Mouse (Mus musculus) heart, postnatal 0 days (tissue): ENCODE measurements at regions not wholly inside any gene's neighbourhood (a gene's known extent, or its start where the extent isn't known, plus 50 kb on each side); places are given as distances from the start of the nearest gene placed in this dataset.
A peak's percentile ranks its signal among the peaks of the same experiment; 100 is the strongest.

Experiments
- ATAC-seq: fragments of 200-750 bp; cut with Nextera tagmentation; 2 replicates; pipeline ENCODE4 v1.8.0; 2017; ENCODE audit warnings: low read depth, moderate number of reproducible peaks, moderate library complexity; ENCODE audit not compliant: insufficient read depth
- DNase-seq: peaks from one replicate; pipeline ENCODE4 v3.0.0-alpha.2; 2016; ENCODE audit warnings: low spot score
- H3K27ac ChIP-seq: fragments of 300-500 bp; sonication (generic); 2 replicates; pipeline ENCODE4 v1.5.1; 2014; ENCODE audit warnings: low read depth, mild to moderate bottlenecking
- H3K27me3 ChIP-seq: fragments of 300-500 bp; sonication (generic); 2 replicates; pipeline ENCODE4 v1.6.1; 2014; ENCODE audit warnings: low read length, mixed read lengths; ENCODE audit not compliant: control insufficient read depth, insufficient read depth
- H3K36me3 ChIP-seq: fragments of 300-500 bp; sonication (generic); replicated peaks from 2 replicates; pipeline ENCODE4 v1.6.1; 2014; ENCODE audit warnings: low read length, mixed read lengths; ENCODE audit not compliant: control insufficient read depth, insufficient read depth
- H3K4me1 ChIP-seq: fragments of 300-500 bp; sonication (generic); 2 replicates; pipeline ENCODE4 v1.6.1; 2014; ENCODE audit warnings: antibody characterized with exemption; ENCODE audit not compliant: control insufficient read depth, insufficient read depth
- H3K4me2 ChIP-seq: fragments of 300-500 bp; sonication (generic); 2 replicates; pipeline ENCODE4 v1.6.1; 2014; ENCODE audit warnings: low read depth, mild to moderate bottlenecking, low read length, moderate library complexity
- H3K4me3 ChIP-seq: fragments of 300-500 bp; sonication (generic); 2 replicates; pipeline ENCODE4 v1.5.1; 2014; ENCODE audit warnings: low read depth, low read length
- H3K9ac ChIP-seq: fragments of 300-500 bp; sonication (generic); replicated peaks from 2 replicates; pipeline ENCODE4 v1.6.1; 2014; ENCODE audit warnings: low read depth, low read length, mixed read lengths
- H3K9me3 ChIP-seq: fragments of 300-500 bp; sonication (generic); replicated peaks from 2 replicates; pipeline ENCODE4 v1.6.1; 2016; ENCODE audit warnings: low read length; ENCODE audit not compliant: control insufficient read depth
- CTCF ChIP-seq: IDR thresholded peaks from 2 replicates; pipeline ENCODE4 v1.5.1; 2016; ENCODE audit warnings: antibody characterized with exemption, control low read depth, low read depth
- EP300 ChIP-seq: IDR thresholded peaks from 2 replicates; pipeline ENCODE4 v1.6.1; 2016; ENCODE audit warnings: antibody characterized with exemption, low read depth
- WGBS: fragments of 180-500 bp; shearing (Covaris S2); extraction: QIAGEN DNeasy Blood & Tissue Kit; methylation state at CpG from one replicate; pipeline ENCODE4 v1.1.7; 2014; 5-methylcytosine and 5-hydroxymethylcytosine counted together

GRCm38 (mm10) chr3:128001924-128002501 is 105.9 kb upstream of the Fam241a start:
- Histone ChIP-seq H3K4me3 (no peak overlapping the region), H3K27me3 (no peaks in the 10 kb centered on the region), H3K36me3 (no peaks in the 10 kb centered on the region), H3K4me2 (no peak overlapping the region), H3K4me1 (no peaks in the 10 kb centered on the region), H3K27ac (no peak overlapping the region), H3K9me3 (no peaks in the 10 kb centered on the region), H3K9ac (no peak overlapping the region)
- DNase-seq = peak; percentile 52
- ATAC-seq = no peak
- TF ChIP-seq EP300 = no peak
- peak; percentile 84 for TF ChIP-seq CTCF
- WGBS = 71% methylated on average over 6 of the region's 6 CpGs

DNA sequence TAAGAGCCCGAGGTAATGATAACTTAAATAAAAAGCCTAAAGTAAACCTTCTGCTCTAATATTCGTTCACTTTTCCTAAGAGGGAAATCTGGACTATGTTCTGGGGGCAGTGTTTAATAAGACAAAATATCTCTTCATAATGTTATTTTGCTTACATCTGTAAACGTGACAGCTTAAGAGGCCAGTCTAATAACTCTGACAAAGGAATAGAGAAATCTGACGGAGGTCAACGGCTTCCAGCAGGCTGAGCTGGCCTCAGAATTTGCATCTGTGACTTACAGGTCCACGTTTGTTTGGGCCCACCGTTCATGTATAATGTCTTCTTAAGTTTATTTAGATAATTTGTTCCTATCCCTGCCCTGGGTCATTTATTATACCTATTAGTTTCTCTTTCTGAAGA is 99.6 kb upstream of the Fam241a start:
- DNase-seq = no peak

GRCm38 (mm10) chr3:127987583-127987982 is 91.5 kb upstream of the Fam241a start:
- Histone ChIP-seq H3K36me3 (no peaks in the 10 kb centered on the region), H3K9me3 (no peaks in the 10 kb centered on the region), H3K4me1 (no peaks in the 10 kb centered on the region), H3K4me2 (no peak overlapping the region), H3K27ac (no peak overlapping the region), H3K9ac (no peak overlapping the region), H3K4me3 (no peak overlapping the region), H3K27me3 (no peaks in the 10 kb centered on the region)
- TF ChIP-seq CTCF (no peak), EP300 (no peak)
- 39% methylated on average over 6 of the region's 6 CpGs for WGBS
- DNase-seq (peak; percentile 7), ATAC-seq (no peak)

More for the DNA sequence above, 99.6 kb upstream of the Fam241a start:
- H3K4me3 ChIP-seq = no peak overlapping the region
- WGBS = 70% methylated on average over 7 of the region's 7 CpGs
- H3K36me3 ChIP-seq = no peaks in the 10 kb centered on the region
- H3K27me3 ChIP-seq = no peaks in the 10 kb centered on the region
- H3K4me2 ChIP-seq = no peak overlapping the region
- ATAC-seq = no peak
- H3K27ac ChIP-seq = no peak overlapping the region
- no peaks in the 10 kb centered on the region for H3K4me1 ChIP-seq
- TF ChIP-seq CTCF (no peak), EP300 (no peak)
- H3K9me3 ChIP-seq = no peaks in the 10 kb centered on the region
- H3K9ac ChIP-seq = no peak overlapping the region

DNA sequence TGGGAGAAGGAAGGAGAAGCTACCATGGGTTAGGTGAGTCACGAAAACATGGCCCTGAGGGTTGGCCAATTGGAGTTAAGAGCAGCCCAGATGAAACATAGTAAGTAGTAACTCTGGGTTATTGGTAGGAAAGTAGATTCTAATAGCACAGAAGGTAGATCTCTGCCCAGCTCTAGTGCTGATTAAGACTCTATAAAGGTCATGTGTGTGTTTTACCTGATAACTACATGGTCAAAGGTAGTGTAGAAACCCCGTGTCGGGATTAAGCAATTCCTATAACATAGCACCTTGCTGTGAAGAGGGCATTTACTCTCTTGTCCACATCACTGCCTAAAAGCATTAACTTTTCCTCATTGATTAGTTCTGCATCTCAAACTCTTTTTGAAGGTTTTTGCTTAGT is 89.0 kb upstream of the Fam241a start:
- DNase-seq (no peak), ATAC-seq (no peak)
- no peaks in the 10 kb centered on the region for H3K36me3 ChIP-seq
- 82% methylated on average over 3 of the region's 3 CpGs for WGBS
- TF ChIP-seq EP300 (no peak), CTCF (no peak)
- H3K4me1 ChIP-seq = no peaks in the 10 kb centered on the region
- H3K27ac ChIP-seq = no peak overlapping the region
- H3K27me3 ChIP-seq = no peaks in the 10 kb centered on the region
- H3K4me2 ChIP-seq = no peak overlapping the region
- no peak overlapping the region for H3K9ac ChIP-seq
- H3K4me3 ChIP-seq = no peak overlapping the region
- H3K9me3 ChIP-seq = no peaks in the 10 kb centered on the region

- no peak for DNase-seq
- Histone ChIP-seq H3K4me3 (no peak overlapping the region), H3K4me1 (no peaks in the 10 kb centered on the region), H3K9me3 (no peaks in the 10 kb centered on the region), H3K36me3 (no peaks in the 10 kb centered on the region), H3K9ac (no peak overlapping the region), H3K4me2 (no peak overlapping the region), H3K27me3 (no peaks in the 10 kb centered on the region), H3K27ac (no peak overlapping the region)
- ATAC-seq = no peak
- whole genome bisulfite sequencing = 53% methylated on average over 6 of the region's 6 CpGs
- TF ChIP-seq CTCF = no peak
- TF ChIP-seq EP300 = no peak
Measured at GRCm38 (mm10) chr3:127977240-127977639, 81.1 kb upstream of the Fam241a start.

DNA sequence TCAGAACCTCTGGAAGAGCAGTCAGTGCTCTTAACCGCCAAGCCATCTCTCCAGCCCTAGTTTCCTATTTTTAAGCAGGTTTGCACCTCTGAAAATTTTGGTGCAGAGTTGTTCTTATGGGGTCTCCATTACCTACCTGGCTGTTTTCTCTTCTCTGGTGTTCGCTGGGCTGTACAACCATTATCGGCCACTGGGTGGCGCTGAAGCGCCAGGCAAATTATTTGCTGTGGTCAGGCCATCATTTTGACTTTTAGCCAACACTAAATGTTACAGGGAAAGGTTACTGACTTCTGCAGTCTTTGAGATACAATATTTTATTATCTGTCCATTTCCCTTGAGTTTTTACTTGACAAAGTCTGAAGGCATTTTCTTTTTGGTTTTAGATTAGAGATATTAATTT is 74.8 kb upstream of the Fam241a start:
- Histone ChIP-seq H3K4me1 (no peaks in the 10 kb centered on the region), H3K4me3 (no peak overlapping the region), H3K9ac (no peak overlapping the region), H3K36me3 (no peaks in the 10 kb centered on the region), H3K27me3 (no peaks in the 10 kb centered on the region), H3K27ac (no peak overlapping the region), H3K4me2 (no peak overlapping the region), H3K9me3 (no peaks in the 10 kb centered on the region)
- WGBS = 4% methylated on average over 5 of the region's 5 CpGs
- DNase-seq (peak; percentile 59), ATAC-seq (no peak)
- TF ChIP-seq EP300 = no peak
- TF ChIP-seq CTCF = peak; percentile 76
